Mouse (Mus musculus) liver, postnatal 0 days (tissue): ENCODE data around the gene Eef1g. TPM values are rescaled to one million over a fixed set of nuclear protein-coding genes. Genes with fewer than 3 reads are reported as not detected.
A peak's percentile ranks its signal among the peaks of the same experiment; 100 is the strongest.

Source experiments
- ATAC-seq: fragments of 200-750 bp; cut with Nextera tagmentation; 2 replicates; pipeline ENCODE4 v1.8.0; 2017; ENCODE audit warnings: mild to moderate bottlenecking, moderate library complexity
- DNase-seq: peaks from one replicate; pipeline ENCODE4 v3.0.0-alpha.2; 2016
- H3K27ac ChIP-seq: fragments of 300-500 bp; sonication (generic); 2 replicates; pipeline ENCODE4 v1.5.1; 2014; ENCODE audit warnings: antibody characterized with exemption, moderate library complexity, mild to moderate bottlenecking, low read depth
- H3K27me3 ChIP-seq: fragments of 300-500 bp; sonication (generic); 2 replicates; pipeline ENCODE4 v1.6.1; 2014; ENCODE audit warnings: low read length, control low read depth, mixed read lengths; ENCODE audit not compliant: insufficient read depth
- H3K36me3 ChIP-seq: fragments of 300-500 bp; sonication (generic); replicated peaks from 2 replicates; pipeline ENCODE4 v1.6.1; 2014; ENCODE audit warnings: mild to moderate bottlenecking, control low read depth, low read length, moderate library complexity, mixed read lengths; ENCODE audit not compliant: insufficient read depth
- H3K4me1 ChIP-seq: fragments of 300-500 bp; sonication (generic); 2 replicates; pipeline ENCODE4 v1.6.1; 2014; ENCODE audit warnings: antibody characterized with exemption, mild to moderate bottlenecking, control low read depth; ENCODE audit not compliant: insufficient read depth
- H3K4me2 ChIP-seq: fragments of 300-500 bp; sonication (generic); 2 replicates; pipeline ENCODE4 v1.6.1; 2014; ENCODE audit warnings: low read depth, mild to moderate bottlenecking, low read length, moderate library complexity, mixed read lengths
- H3K4me3 ChIP-seq: fragments of 300-500 bp; sonication (generic); 2 replicates; pipeline ENCODE4 v1.5.1; 2014; ENCODE audit warnings: low read depth, low read length
- H3K9ac ChIP-seq: fragments of 300-500 bp; sonication (generic); replicated peaks from 2 replicates; pipeline ENCODE4 v1.6.1; 2014; ENCODE audit warnings: mild to moderate bottlenecking, moderate library complexity
- H3K9me3 ChIP-seq: fragments of 300-500 bp; sonication (generic); 2 replicates; pipeline ENCODE4 v1.6.1; 2016; ENCODE audit warnings: mild to moderate bottlenecking, control low read depth, low read length, mixed read lengths
- CTCF ChIP-seq: sonication (generic); IDR thresholded peaks from 2 replicates; pipeline ENCODE4 v1.5.1; 2016; ENCODE audit warnings: antibody characterized with exemption, low read depth
- EP300 ChIP-seq: IDR thresholded peaks from 2 replicates; pipeline ENCODE4 v1.6.1; 2016; ENCODE audit warnings: antibody characterized with exemption, low read depth, mild to moderate bottlenecking
- WGBS: fragments of 180-500 bp; shearing (Covaris S2); extraction: QIAGEN DNeasy Blood & Tissue Kit; methylation state at CpG from one replicate; pipeline ENCODE4 v1.1.7; 2014; ENCODE audit not compliant: insufficient replicate concordance; 5-methylcytosine and 5-hydroxymethylcytosine counted together
- polyA plus RNA-seq: library from polyadenylated mRNA; unstranded; fragments of >200 nt; fragmentation: Nextera tagmentation; extraction: Ambion mirVana; gene quantifications from 2 replicates; pipeline ENCODE4 v1.2.1, GENCODE M21; 2015

Gene Eef1g
- polyA plus RNA-seq, 1 experiment from 2014 or later: 134 TPM

- Histone ChIP-seq H3K4me3 (no peak overlapping the region), H3K9ac (no peak overlapping the region), H3K4me1 (no peaks in the 10 kb centered on the region; the same call in 1 of the 2 replicates), H3K9me3 (no peaks in the 10 kb centered on the region), H3K27me3 (no peaks in the 10 kb centered on the region), H3K36me3 (no peaks in the 10 kb centered on the region), H3K4me2 (no peak overlapping the region), H3K27ac (no peak overlapping the region)
- TF ChIP-seq CTCF (no peak), EP300 (no peak)
- peak; percentile 24 for DNase-seq
- WGBS: 78% methylated on average over 5 of the region's 5 CpGs
- peak; percentile 54; the same call in 1 of the 2 replicates for ATAC-seq
These were observed 58.9 kb downstream of the Eef1g start for GRCm38 (mm10) chr19:9025562-9026257.

GRCm38 (mm10) chr19:9026634-9027033 lies 59.8 kb downstream of the Eef1g start:
- ATAC-seq (no peak), DNase-seq (no peak)
- no peak overlapping the region for H3K4me2 ChIP-seq
- H3K36me3 ChIP-seq: no peaks in the 10 kb centered on the region
- TF ChIP-seq EP300 (no peak), CTCF (no peak)
- H3K4me1 ChIP-seq: no peaks in the 10 kb centered on the region; the same call in 1 of the 2 replicates
- no peaks in the 10 kb centered on the region for H3K27me3 ChIP-seq
- no peak overlapping the region for H3K9ac ChIP-seq
- no peak overlapping the region for H3K4me3 ChIP-seq
- no peaks in the 10 kb centered on the region for H3K9me3 ChIP-seq
- 83% methylated on average over 4 of the region's 4 CpGs for WGBS
- H3K27ac ChIP-seq: no peak overlapping the region

- Histone ChIP-seq H3K27ac (no peak overlapping the region), H3K27me3 (no peaks in the 10 kb centered on the region), H3K9me3 (no peaks in the 10 kb centered on the region), H3K4me2 (no peak overlapping the region), H3K36me3 (no peaks in the 10 kb centered on the region), H3K4me3 (no peak overlapping the region), H3K9ac (no peak overlapping the region), H3K4me1 (no peaks in the 10 kb centered on the region; the same call in 1 of the 2 replicates)
- TF ChIP-seq CTCF (no peak), EP300 (no peak)
- no peak for DNase-seq
- ATAC-seq: no peak
- 38% methylated on average over 5 of the region's 5 CpGs for WGBS
These were observed 61.0 kb downstream of the Eef1g start for GRCm38 (mm10) chr19:9027795-9028194.

Other genes starting within 250 kb of the Eef1g start
- 64.4 and 68.0 TPM in 2 replicates for gene Slc3a2, start 243.7 kb upstream of the Eef1g start, polyA plus RNA-seq
- gene Wdr74, start 231.2 kb upstream of the Eef1g start, polyA plus RNA-seq: 36.0 and 36.8 TPM in 2 replicates
- 0.31 and 0.43 TPM in 2 replicates for gene 1700092M07Rik, start 226.3 kb upstream of the Eef1g start, polyA plus RNA-seq
- 36.3 and 37.5 TPM in 2 replicates for gene Stx5a, start 225.6 kb upstream of the Eef1g start, polyA plus RNA-seq
- gene Nxf1, start 210.0 kb upstream of the Eef1g start, polyA plus RNA-seq: 47.9 and 49.9 TPM in 2 replicates
- 56.0 and 59.1 TPM in 2 replicates for gene Tmem223, start 196.0 kb upstream of the Eef1g start, polyA plus RNA-seq
- gene Tmem179b, start 192.6 kb upstream of the Eef1g start, polyA plus RNA-seq: 76.3 and 80.3 TPM in 2 replicates
- 6.6 and 7.9 TPM in 2 replicates for gene Taf6l, start 180.6 kb upstream of the Eef1g start, polyA plus RNA-seq
- gene Polr2g, start 168.5 kb upstream of the Eef1g start, polyA plus RNA-seq: 61.7 and 63.3 TPM in 2 replicates
- 0.82 and 0.91 TPM in 2 replicates for gene Zbtb3, start 164.5 kb upstream of the Eef1g start, polyA plus RNA-seq
- 9.8 and 12.5 TPM in 2 replicates for gene Ttc9c, start 147.7 kb upstream of the Eef1g start, polyA plus RNA-seq
- gene Hnrnpul2, start 147.0 kb upstream of the Eef1g start, polyA plus RNA-seq: 2.1 and 2.3 TPM in 2 replicates
- not detected in 2 replicates for gene AC129217.1, start 137.3 kb upstream of the Eef1g start, polyA plus RNA-seq
- gene Bscl2, start 129.6 kb upstream of the Eef1g start, polyA plus RNA-seq: 30.5 and 32.7 TPM in 2 replicates
- 0.08 and 0.23 TPM in 2 replicates for gene Gng3, start 127.8 kb upstream of the Eef1g start, polyA plus RNA-seq
- 0.24 and 0.26 TPM in 2 replicates for gene Lrrn4cl, start 116.3 kb upstream of the Eef1g start, polyA plus RNA-seq
- 147 TPM in 2 replicates for gene Ubxn1, start 95.5 kb upstream of the Eef1g start, polyA plus RNA-seq
- gene Uqcc3, start 86.1 kb upstream of the Eef1g start, polyA plus RNA-seq: 48.6 and 52.6 TPM in 2 replicates
- 27.5 and 31.3 TPM in 2 replicates for gene Lbhd1, start 83.3 kb upstream of the Eef1g start, polyA plus RNA-seq
- gene Gm49403, start 83.1 kb upstream of the Eef1g start, polyA plus RNA-seq: not detected in 2 replicates
- gene 1810009A15Rik, start 78.2 kb upstream of the Eef1g start, polyA plus RNA-seq: 30.5 and 32.5 TPM in 2 replicates
- not detected in 2 replicates for gene Gm49416, start 78.1 kb upstream of the Eef1g start, polyA plus RNA-seq
- 11.4 and 12.1 TPM in 2 replicates for gene Ints5, start 74.0 kb upstream of the Eef1g start, polyA plus RNA-seq
- 29.4 and 32.4 TPM in 2 replicates for gene Ganab, start 69.0 kb upstream of the Eef1g start, polyA plus RNA-seq
- 20.2 and 22.3 TPM in 2 replicates for gene B3gat3, start 46.7 kb upstream of the Eef1g start, polyA plus RNA-seq
- 2.0 and 2.5 TPM in 2 replicates for gene Rom1, start 37.7 kb upstream of the Eef1g start, polyA plus RNA-seq
- 8.0 and 9.5 TPM in 2 replicates for gene Eml3, start 37.5 kb upstream of the Eef1g start, polyA plus RNA-seq
- 43.0 and 45.7 TPM in 2 replicates for gene Mta2, start 25.2 kb upstream of the Eef1g start, polyA plus RNA-seq
- gene Tut1, start 13.2 kb upstream of the Eef1g start, polyA plus RNA-seq: 9.0 and 10.7 TPM in 2 replicates
- 3.5 and 4.0 TPM in 2 replicates for gene Ahnak, start 22.2 kb downstream of the Eef1g start, polyA plus RNA-seq
- gene Scgb1a1, start 120.9 kb downstream of the Eef1g start, polyA plus RNA-seq: 0.85 and 3.7 TPM in 2 replicates
- gene Asrgl1, start 168.6 kb downstream of the Eef1g start, polyA plus RNA-seq: 7.0 and 8.3 TPM in 2 replicates